Mouse (Mus musculus): Measurements from ENCODE around the gene 2310061N02Rik. TPM values are rescaled to one million over a fixed set of nuclear protein-coding genes. Genes with fewer than 3 reads are reported as not detected.

2310061N02Rik gene
- total and polyA plus RNA-seq, 2 experiments from 2014 or later = not detected

DNA sequence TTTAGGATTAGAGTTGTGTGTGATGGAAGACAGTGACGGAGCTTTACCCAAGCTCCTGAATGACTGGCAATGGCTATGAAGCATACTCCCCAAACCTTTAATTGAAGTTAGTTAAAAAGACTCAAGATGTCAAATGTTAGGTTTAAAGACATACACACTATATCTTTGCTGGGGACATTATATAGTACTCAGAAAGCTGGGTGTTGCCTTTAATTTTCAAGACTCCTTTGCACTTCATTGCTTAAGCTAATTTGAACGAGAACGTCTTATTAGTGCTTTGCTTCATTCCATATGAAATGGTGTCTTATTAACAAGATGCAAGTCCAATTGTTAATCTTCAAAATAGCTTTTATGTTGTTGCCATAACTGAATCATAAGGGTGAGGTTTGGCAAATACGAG, 36.2 kb downstream of the 2310061N02Rik start, which contains the start of gene Krtap27-1:
Gene Krtap27-1 (minus strand): TSS at position 101 of the 400 bp plus-strand sequence.
- WGBS = 87% methylated on average over 4 of the region's 4 CpGs
- Histone ChIP-seq H3K27ac (ENCODE audit: low read depth, low read length) (no peak within 1 kb of the TSS), H3K9ac (no peak within 1 kb of the TSS)

GRCm38 (mm10) chr16:88657426-88657825, 50.3 kb downstream of the 2310061N02Rik start:
- Histone ChIP-seq H3K4me2 (ENCODE audit: low read depth) (no peak overlapping the region), H3K36me3 (ENCODE audit: insufficient read depth) (no peaks in the 10 kb centered on the region), H3K4me1 (ENCODE audit: insufficient read depth) (no peaks in the 10 kb centered on the region), H3K9me3 (ENCODE audit: low read length) (no peaks in the 10 kb centered on the region), H3K27me3 (ENCODE audit: insufficient read depth, low read length) (no peaks in the 10 kb centered on the region), H3K4me3 (ENCODE audit: low read depth, low read length) (no peak overlapping the region), H3K9ac (no peak overlapping the region), H3K27ac (ENCODE audit: low read depth, low read length) (no peak overlapping the region)
- WGBS = 28% methylated on average over 1 of the region's 1 CpGs
- TF ChIP-seq CTCF (IDR thresholded peaks at IDR 0.05; ENCODE audit: low read depth) = peak; percentile 47
- no peak for DNase-seq
- ATAC-seq = peak; percentile 47; the same call in 1 of the 2 replicates

More for the DNA sequence above, 36.2 kb downstream of the 2310061N02Rik start, which contains the start of gene Krtap27-1:
- Histone ChIP-seq H3K4me1 (ENCODE audit: insufficient read depth) (no peaks in the 10 kb centered on the region), H3K4me3 (ENCODE audit: low read depth, low read length) (no peak within 1 kb of the TSS), H3K9me3 (ENCODE audit: low read length) (no peaks in the 10 kb centered on the region), H3K36me3 (ENCODE audit: insufficient read depth) (no peaks in the 10 kb centered on the region), H3K27me3 (ENCODE audit: insufficient read depth, low read length) (no peaks in the 10 kb centered on the region), H3K4me2 (ENCODE audit: low read depth) (no peak within 1 kb of the TSS)
- DNase-seq = no peak
- no peak for ATAC-seq
- TF ChIP-seq CTCF (IDR thresholded peaks at IDR 0.05; ENCODE audit: low read depth) = no peak

Other genes starting within 250 kb of the 2310061N02Rik start
- not detected in 2 replicates for gene Cldn17, start 201.0 kb downstream of the 2310061N02Rik start, total RNA-seq (2014; rRNA removed)
- not detected in 2 replicates for gene Cldn17, start 201.0 kb downstream of the 2310061N02Rik start, polyA plus RNA-seq (2015; fragmentation: Nextera tagmentation; extraction: Ambion mirVana)
- gene Cldn8, start 144.8 kb downstream of the 2310061N02Rik start, total RNA-seq (2014; rRNA removed) = not detected in 2 replicates
- not detected in 2 replicates for gene Cldn8, start 144.8 kb downstream of the 2310061N02Rik start, polyA plus RNA-seq (2015; fragmentation: Nextera tagmentation; extraction: Ambion mirVana)
- not detected in 2 replicates for gene Krtap24-1, start 95.7 kb downstream of the 2310061N02Rik start, total RNA-seq (2014; rRNA removed)
- not detected in 2 replicates for gene Krtap24-1, start 95.7 kb downstream of the 2310061N02Rik start, polyA plus RNA-seq (2015; fragmentation: Nextera tagmentation; extraction: Ambion mirVana)
- not detected in 2 replicates for gene 2310079G19Rik, start 80.3 kb downstream of the 2310061N02Rik start, total RNA-seq (2014; rRNA removed)
- gene 2310079G19Rik, start 80.3 kb downstream of the 2310061N02Rik start, polyA plus RNA-seq (2015; fragmentation: Nextera tagmentation; extraction: Ambion mirVana) = not detected in 2 replicates
- gene Krtap26-1, start 60.2 kb downstream of the 2310061N02Rik start, total RNA-seq (2014; rRNA removed) = not detected in 2 replicates
- not detected in 2 replicates for gene Krtap26-1, start 60.2 kb downstream of the 2310061N02Rik start, polyA plus RNA-seq (2015; fragmentation: Nextera tagmentation; extraction: Ambion mirVana)
- not detected in 2 replicates for gene Krtap27-1, start 36.3 kb downstream of the 2310061N02Rik start, total RNA-seq (2014; rRNA removed)
- gene Krtap27-1, start 36.3 kb downstream of the 2310061N02Rik start, polyA plus RNA-seq (2015; fragmentation: Nextera tagmentation; extraction: Ambion mirVana) = not detected in 2 replicates
- gene Krtap13-1, start 20.9 kb upstream of the 2310061N02Rik start, total RNA-seq (2014; rRNA removed) = not detected in 2 replicates
- not detected in 2 replicates for gene Krtap13-1, start 20.9 kb upstream of the 2310061N02Rik start, polyA plus RNA-seq (2015; fragmentation: Nextera tagmentation; extraction: Ambion mirVana)
- gene Krtap13, start 43.7 kb upstream of the 2310061N02Rik start, total RNA-seq (2014; rRNA removed) = not detected in 2 replicates
- gene Krtap13, start 43.7 kb upstream of the 2310061N02Rik start, polyA plus RNA-seq (2015; fragmentation: Nextera tagmentation; extraction: Ambion mirVana) = not detected in 2 replicates
- gene 2310034C09Rik, start 50.9 kb upstream of the 2310061N02Rik start, total RNA-seq (2014; rRNA removed) = not detected in 2 replicates
- gene 2310034C09Rik, start 50.9 kb upstream of the 2310061N02Rik start, polyA plus RNA-seq (2015; fragmentation: Nextera tagmentation; extraction: Ambion mirVana) = not detected in 2 replicates
- not detected in 2 replicates for gene 2310057N15Rik, start 66.2 kb upstream of the 2310061N02Rik start, total RNA-seq (2014; rRNA removed)
- gene 2310057N15Rik, start 66.2 kb upstream of the 2310061N02Rik start, polyA plus RNA-seq (2015; fragmentation: Nextera tagmentation; extraction: Ambion mirVana) = not detected in 2 replicates
- not detected in 2 replicates for gene Gm5965, start 69.9 kb upstream of the 2310061N02Rik start, total RNA-seq (2014; rRNA removed)
- not detected in 2 replicates for gene Gm5965, start 69.9 kb upstream of the 2310061N02Rik start, polyA plus RNA-seq (2015; fragmentation: Nextera tagmentation; extraction: Ambion mirVana)
- not detected in 2 replicates for gene Gm20741, start 104.3 kb upstream of the 2310061N02Rik start, total RNA-seq (2014; rRNA removed)
- gene Gm20741, start 104.3 kb upstream of the 2310061N02Rik start, polyA plus RNA-seq (2015; fragmentation: Nextera tagmentation; extraction: Ambion mirVana) = not detected in 2 replicates
- not detected in 2 replicates for gene Krtap15, start 112.3 kb upstream of the 2310061N02Rik start, total RNA-seq (2014; rRNA removed)
- not detected in 2 replicates for gene Krtap15, start 112.3 kb upstream of the 2310061N02Rik start, polyA plus RNA-seq (2015; fragmentation: Nextera tagmentation; extraction: Ambion mirVana)
- not detected in 2 replicates for gene Krtap14, start 118.2 kb upstream of the 2310061N02Rik start, total RNA-seq (2014; rRNA removed)
- not detected in 2 replicates for gene Krtap14, start 118.2 kb upstream of the 2310061N02Rik start, polyA plus RNA-seq (2015; fragmentation: Nextera tagmentation; extraction: Ambion mirVana)
- gene Krtap19-1, start 161.4 kb upstream of the 2310061N02Rik start, total RNA-seq (2014; rRNA removed) = not detected in 2 replicates
- gene Krtap19-1, start 161.4 kb upstream of the 2310061N02Rik start, polyA plus RNA-seq (2015; fragmentation: Nextera tagmentation; extraction: Ambion mirVana) = not detected in 2 replicates
- not detected in 2 replicates for gene Krtap19-2, start 166.3 kb upstream of the 2310061N02Rik start, total RNA-seq (2014; rRNA removed)
- gene Krtap19-2, start 166.3 kb upstream of the 2310061N02Rik start, polyA plus RNA-seq (2015; fragmentation: Nextera tagmentation; extraction: Ambion mirVana) = not detected in 2 replicates
- gene Krtap19-3, start 170.1 kb upstream of the 2310061N02Rik start, total RNA-seq (2014; rRNA removed) = not detected in 2 replicates
- not detected in 2 replicates for gene Krtap19-3, start 170.1 kb upstream of the 2310061N02Rik start, polyA plus RNA-seq (2015; fragmentation: Nextera tagmentation; extraction: Ambion mirVana)
- not detected in 2 replicates for gene Krtap19-4, start 177.1 kb upstream of the 2310061N02Rik start, total RNA-seq (2014; rRNA removed)
- not detected in 2 replicates for gene Krtap19-4, start 177.1 kb upstream of the 2310061N02Rik start, polyA plus RNA-seq (2015; fragmentation: Nextera tagmentation; extraction: Ambion mirVana)
- gene Krtap19-5, start 188.5 kb upstream of the 2310061N02Rik start, total RNA-seq (2014; rRNA removed) = not detected in 2 replicates
- gene Krtap19-5, start 188.5 kb upstream of the 2310061N02Rik start, polyA plus RNA-seq (2015; fragmentation: Nextera tagmentation; extraction: Ambion mirVana) = not detected in 2 replicates
- gene Krtap19-9b, start 224.3 kb upstream of the 2310061N02Rik start, total RNA-seq (2014; rRNA removed) = not detected in 2 replicates
- gene Krtap19-9b, start 224.3 kb upstream of the 2310061N02Rik start, polyA plus RNA-seq (2015; fragmentation: Nextera tagmentation; extraction: Ambion mirVana) = not detected in 2 replicates